Mouse (Mus musculus): ENCODE measurements at regions not wholly inside any gene's neighbourhood (a gene's known extent, or its start where the extent isn't known, plus 50 kb on each side); places are given as distances from the start of the nearest gene placed in this dataset.

- Histone ChIP-seq H3K4me3 (ENCODE audit: insufficient read depth in 1 of 2, low read depth in 2 of 2, low read length in 2 of 2) (no peak overlapping the region), H3K36me3 (replicated peaks; ENCODE audit: control insufficient read depth, insufficient read depth, low read depth) (no peaks in the 10 kb centered on the region), H3K9ac (replicated peaks) (no peak overlapping the region), H3K27me3 (ENCODE audit: control insufficient read depth, insufficient read depth, low read length) (no peaks in the 10 kb centered on the region), H3K27ac (no peak overlapping the region), H3K4me1 (replicated peaks; ENCODE audit: control insufficient read depth in 2 of 2, insufficient read depth in 2 of 2, low read length in 1 of 2) (no peaks in the 10 kb centered on the region), H3K9me3 (ENCODE audit: control insufficient read depth, low read length) (no peaks in the 10 kb centered on the region), H3K4me2 (ENCODE audit: low read depth) (no peak overlapping the region)
- ATAC-seq (ENCODE audit: insufficient read depth): no peak
- WGBS (ENCODE audit: insufficient replicate concordance): 50% methylated on average over 3 of the region's 3 CpGs
- no peak for TF ChIP-seq CTCF (IDR thresholded peaks at IDR 0.05; ENCODE audit: low read depth)
- TF ChIP-seq EP300 (IDR thresholded peaks at IDR 0.05; ENCODE audit: low read depth): no peak
- no peak for DNase-seq (ENCODE audit: low read depth in 3 of 3, low spot score in 3 of 3)
Measured at GRCm38 (mm10) chr13:100975741-100976140, 142.5 kb upstream of the Slc30a5 start.

- TF ChIP-seq EP300 (IDR thresholded peaks at IDR 0.05; ENCODE audit: low read depth) (no peak), CTCF (IDR thresholded peaks at IDR 0.05; ENCODE audit: low read depth) (no peak)
- no peak for DNase-seq (ENCODE audit: low read depth in 3 of 3, low spot score in 3 of 3)
- no peak for ATAC-seq (ENCODE audit: insufficient read depth)
Measured at GRCm38 (mm10) chr13:100971080-100972017, 138.1 kb upstream of the Slc30a5 start.

DNA sequence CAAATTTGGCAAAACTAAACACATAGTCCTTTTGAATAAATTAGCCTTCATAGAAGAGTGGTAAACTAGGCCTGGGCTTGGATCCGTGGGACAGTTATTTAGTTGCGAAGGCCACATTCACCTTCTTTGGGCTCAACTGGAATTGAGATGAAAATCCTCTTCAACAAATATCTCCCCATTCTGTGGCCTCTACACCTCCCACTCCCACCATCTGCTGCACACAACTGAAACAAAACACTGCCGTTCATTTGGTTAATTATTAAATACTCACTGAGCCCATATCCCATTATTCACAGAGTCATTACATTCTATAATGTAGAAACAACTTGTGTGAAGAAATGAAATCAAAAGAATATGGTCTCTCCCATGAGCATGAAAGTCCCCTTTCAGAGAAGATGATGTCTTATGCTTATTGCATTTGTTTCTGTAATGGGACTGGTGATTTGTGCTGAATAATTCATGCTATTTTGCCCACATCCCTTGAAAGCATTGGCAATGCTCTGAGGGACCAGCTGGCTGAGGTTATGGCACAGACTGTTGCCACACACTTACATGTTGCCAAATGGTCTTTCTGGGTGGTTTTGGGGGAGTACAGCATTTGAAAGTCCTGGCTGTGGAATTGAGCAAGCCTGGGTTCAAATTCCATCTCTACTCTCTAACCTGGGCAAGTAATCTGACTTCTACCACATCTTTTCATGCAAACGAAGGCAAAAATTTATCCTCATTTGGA is 129.7 kb upstream of the Slc30a5 start:
- Histone ChIP-seq H3K9me3 (ENCODE audit: control insufficient read depth, low read length) (no peaks in the 10 kb centered on the region), H3K9ac (replicated peaks) (no peak overlapping the region), H3K4me3 (ENCODE audit: insufficient read depth in 1 of 2, low read depth in 2 of 2, low read length in 2 of 2) (no peak overlapping the region), H3K27ac (no peak overlapping the region), H3K4me2 (ENCODE audit: low read depth) (no peak overlapping the region), H3K4me1 (replicated peaks; ENCODE audit: control insufficient read depth in 2 of 2, insufficient read depth in 2 of 2, low read length in 1 of 2) (no peaks in the 10 kb centered on the region), H3K36me3 (replicated peaks; ENCODE audit: control insufficient read depth, insufficient read depth, low read depth) (no peaks in the 10 kb centered on the region), H3K27me3 (ENCODE audit: control insufficient read depth, insufficient read depth, low read length) (no peaks in the 10 kb centered on the region)
- TF ChIP-seq EP300 (IDR thresholded peaks at IDR 0.05; ENCODE audit: low read depth) (no peak), CTCF (IDR thresholded peaks at IDR 0.05; ENCODE audit: low read depth) (no peak)
- 61% methylated on average over 4 of the region's 4 CpGs for WGBS (ENCODE audit: insufficient replicate concordance)
- no peak for DNase-seq (ENCODE audit: low read depth in 3 of 3, low spot score in 3 of 3)
- no peak for ATAC-seq (ENCODE audit: insufficient read depth)

More at GRCm38 (mm10) chr13:100971080-100972017, 138.1 kb upstream of the Slc30a5 start:
- Histone ChIP-seq H3K4me2 (ENCODE audit: low read depth) (no peak overlapping the region), H3K27ac (no peak overlapping the region), H3K9me3 (ENCODE audit: control insufficient read depth, low read length) (no peaks in the 10 kb centered on the region), H3K36me3 (replicated peaks; ENCODE audit: control insufficient read depth, insufficient read depth, low read depth) (no peaks in the 10 kb centered on the region), H3K4me3 (ENCODE audit: insufficient read depth in 1 of 2, low read depth in 2 of 2, low read length in 2 of 2) (no peak overlapping the region), H3K27me3 (ENCODE audit: control insufficient read depth, insufficient read depth, low read length) (no peaks in the 10 kb centered on the region), H3K9ac (replicated peaks) (no peak overlapping the region), H3K4me1 (replicated peaks; ENCODE audit: control insufficient read depth in 2 of 2, insufficient read depth in 2 of 2, low read length in 1 of 2) (no peaks in the 10 kb centered on the region)
- WGBS (ENCODE audit: insufficient replicate concordance): 52% methylated on average over 2 of the region's 2 CpGs

GRCm38 (mm10) chr13:100954598-100955251 is 121.5 kb upstream of the Slc30a5 start:
- no peak for DNase-seq (ENCODE audit: low read depth in 3 of 3, low spot score in 3 of 3)
- WGBS (ENCODE audit: insufficient replicate concordance): 51% methylated on average over 8 of the region's 8 CpGs
- Histone ChIP-seq H3K4me1 (replicated peaks; ENCODE audit: control insufficient read depth in 2 of 2, insufficient read depth in 2 of 2, low read length in 1 of 2) (peaks cover 0 to 9% of the 10 kb centered on the region in 2 experiments; a peak in 2 of 4 replicates), H3K27ac (no peak overlapping the region), H3K4me2 (ENCODE audit: low read depth) (no peak overlapping the region), H3K36me3 (replicated peaks; ENCODE audit: control insufficient read depth, insufficient read depth, low read depth) (no peaks in the 10 kb centered on the region), H3K4me3 (ENCODE audit: insufficient read depth in 1 of 2, low read depth in 2 of 2, low read length in 2 of 2) (no peak overlapping the region), H3K27me3 (ENCODE audit: control insufficient read depth, insufficient read depth, low read length) (no peaks in the 10 kb centered on the region), H3K9me3 (ENCODE audit: control insufficient read depth, low read length) (no peaks in the 10 kb centered on the region), H3K9ac (replicated peaks) (no peak overlapping the region)
- no peak for ATAC-seq (ENCODE audit: insufficient read depth)
- TF ChIP-seq CTCF (IDR thresholded peaks at IDR 0.05; ENCODE audit: low read depth): no peak

All from liver, embryonic 14.5 days (tissue).